Mouse (Mus musculus) liver, embryonic 14.5 days (tissue): ENCODE results near the gene Pacsin2.

Source experiments
- CTCF ChIP-seq: IDR thresholded peaks from 2 replicates; pipeline ENCODE4 v1.5.1; 2016; ENCODE audit warnings: antibody characterized with exemption, low read depth, control low read depth
- EP300 ChIP-seq: IDR thresholded peaks from 2 replicates; pipeline ENCODE4 v1.6.1; 2016; ENCODE audit warnings: antibody characterized with exemption, low read depth

- TF ChIP-seq CTCF (no peak), EP300 (peak; percentile 75)
Observed at GRCm38 (mm10) chr15:83428586-83428985, 35.8 kb downstream of the Pacsin2 start.
